Mouse (Mus musculus): ENCODE results near the gene Depdc1b. TPM values are rescaled to one million over a fixed set of nuclear protein-coding genes. Genes with fewer than 3 reads are reported as not detected.
A peak's percentile ranks its signal among the peaks of the same experiment; 100 is the strongest.

Gene Depdc1b
- polyA plus RNA-seq, 1 experiment from 2014 or later = 5.6 TPM

- Histone ChIP-seq H3K9ac (ENCODE audit: low read depth, low read length) (no peak overlapping the region), H3K27me3 (replicated peaks; ENCODE audit: control insufficient read depth, insufficient read depth, low read length) (no peaks in the 10 kb centered on the region), H3K4me1 (ENCODE audit: control insufficient read depth, insufficient read depth, low read length) (no peaks in the 10 kb centered on the region), H3K9me3 (ENCODE audit: control insufficient read depth, low read length) (no peaks in the 10 kb centered on the region), H3K4me3 (ENCODE audit: low read depth, low read length) (no peak overlapping the region), H3K4me2 (ENCODE audit: low read depth, low read length) (no peak overlapping the region), H3K36me3 (ENCODE audit: control insufficient read depth, insufficient read depth, low read length) (no peaks in the 10 kb centered on the region), H3K27ac (replicated peaks; ENCODE audit: low read depth, low read length) (no peak overlapping the region)
- WGBS = 72% methylated on average over 6 of the region's 6 CpGs
- DNase-seq (ENCODE audit: low spot score) (no peak), ATAC-seq (ENCODE audit: low read depth) (no peak)
Measured at GRCm38 (mm10) chr13:108428809-108429208, 112.7 kb downstream of the Depdc1b start.

GRCm38 (mm10) chr13:108429623-108430022, 113.5 kb downstream of the Depdc1b start:
- DNase-seq (ENCODE audit: low spot score) (no peak), ATAC-seq (ENCODE audit: low read depth) (no peak)
- 73% methylated on average over 2 of the region's 2 CpGs for WGBS

GRCm38 (mm10) chr13:108431776-108432175, 115.6 kb downstream of the Depdc1b start:
- Histone ChIP-seq H3K9ac (ENCODE audit: low read depth, low read length) (no peak overlapping the region), H3K27me3 (replicated peaks; ENCODE audit: control insufficient read depth, insufficient read depth, low read length) (no peaks in the 10 kb centered on the region), H3K4me1 (ENCODE audit: control insufficient read depth, insufficient read depth, low read length) (no peaks in the 10 kb centered on the region), H3K27ac (replicated peaks; ENCODE audit: low read depth, low read length) (no peak overlapping the region), H3K9me3 (ENCODE audit: control insufficient read depth, low read length) (no peaks in the 10 kb centered on the region), H3K36me3 (ENCODE audit: control insufficient read depth, insufficient read depth, low read length) (no peaks in the 10 kb centered on the region), H3K4me3 (ENCODE audit: low read depth, low read length) (no peak overlapping the region), H3K4me2 (ENCODE audit: low read depth, low read length) (no peak overlapping the region)
- DNase-seq (ENCODE audit: low spot score) (no peak), ATAC-seq (ENCODE audit: low read depth) (no peak)
- 86% methylated on average over 3 of the region's 3 CpGs for WGBS

More at GRCm38 (mm10) chr13:108429623-108430022, 113.5 kb downstream of the Depdc1b start:
- Histone ChIP-seq H3K4me3 (ENCODE audit: low read depth, low read length) (no peak overlapping the region), H3K4me1 (ENCODE audit: control insufficient read depth, insufficient read depth, low read length) (no peaks in the 10 kb centered on the region), H3K27ac (replicated peaks; ENCODE audit: low read depth, low read length) (no peak overlapping the region), H3K9ac (ENCODE audit: low read depth, low read length) (no peak overlapping the region), H3K36me3 (ENCODE audit: control insufficient read depth, insufficient read depth, low read length) (no peaks in the 10 kb centered on the region), H3K9me3 (ENCODE audit: control insufficient read depth, low read length) (no peaks in the 10 kb centered on the region), H3K27me3 (replicated peaks; ENCODE audit: control insufficient read depth, insufficient read depth, low read length) (no peaks in the 10 kb centered on the region), H3K4me2 (ENCODE audit: low read depth, low read length) (no peak overlapping the region)

- no peak overlapping the region for H3K27ac ChIP-seq (replicated peaks; ENCODE audit: low read depth, low read length)
- H3K36me3 ChIP-seq (ENCODE audit: control insufficient read depth, insufficient read depth, low read length) = no peaks in the 10 kb centered on the region
- ATAC-seq (ENCODE audit: low read depth) = no peak
- no peak for DNase-seq (ENCODE audit: low spot score)
- H3K4me2 ChIP-seq (ENCODE audit: low read depth, low read length) = no peak overlapping the region
- no peaks in the 10 kb centered on the region for H3K27me3 ChIP-seq (replicated peaks; ENCODE audit: control insufficient read depth, insufficient read depth, low read length)
- no peaks in the 10 kb centered on the region for H3K9me3 ChIP-seq (ENCODE audit: control insufficient read depth, low read length)
- no peaks in the 10 kb centered on the region for H3K4me1 ChIP-seq (ENCODE audit: control insufficient read depth, insufficient read depth, low read length)
- H3K9ac ChIP-seq (ENCODE audit: low read depth, low read length) = no peak overlapping the region
- no peak overlapping the region for H3K4me3 ChIP-seq (ENCODE audit: low read depth, low read length)
Measured at GRCm38 (mm10) chr13:108435687-108436086, 119.6 kb downstream of the Depdc1b start.

GRCm38 (mm10) chr13:108437424-108437823, 121.3 kb downstream of the Depdc1b start:
- no peak overlapping the region for H3K4me2 ChIP-seq (ENCODE audit: low read depth, low read length)
- H3K4me3 ChIP-seq (ENCODE audit: low read depth, low read length) = no peak overlapping the region
- 97% methylated on average over 2 of the region's 2 CpGs for WGBS

GRCm38 (mm10) chr13:108439012-108439411, 122.9 kb downstream of the Depdc1b start:
- WGBS = 86% methylated on average over 1 of the region's 1 CpGs
- no peak overlapping the region for H3K4me3 ChIP-seq (ENCODE audit: low read depth, low read length)
- no peak overlapping the region for H3K9ac ChIP-seq (ENCODE audit: low read depth, low read length)
- H3K27me3 ChIP-seq (replicated peaks; ENCODE audit: control insufficient read depth, insufficient read depth, low read length) = no peaks in the 10 kb centered on the region
- DNase-seq (ENCODE audit: low spot score) (no peak), ATAC-seq (ENCODE audit: low read depth) (no peak)
- H3K4me2 ChIP-seq (ENCODE audit: low read depth, low read length) = no peak overlapping the region
- H3K27ac ChIP-seq (replicated peaks; ENCODE audit: low read depth, low read length) = no peak overlapping the region
- no peaks in the 10 kb centered on the region for H3K4me1 ChIP-seq (ENCODE audit: control insufficient read depth, insufficient read depth, low read length)
- H3K9me3 ChIP-seq (ENCODE audit: control insufficient read depth, low read length) = no peaks in the 10 kb centered on the region
- H3K36me3 ChIP-seq (ENCODE audit: control insufficient read depth, insufficient read depth, low read length) = no peaks in the 10 kb centered on the region

More at GRCm38 (mm10) chr13:108437424-108437823, 121.3 kb downstream of the Depdc1b start:
- H3K9ac ChIP-seq (ENCODE audit: low read depth, low read length) = no peak overlapping the region
- H3K27ac ChIP-seq (replicated peaks; ENCODE audit: low read depth, low read length) = no peak overlapping the region
- H3K36me3 ChIP-seq (ENCODE audit: control insufficient read depth, insufficient read depth, low read length) = no peaks in the 10 kb centered on the region
- DNase-seq (ENCODE audit: low spot score) = no peak
- no peaks in the 10 kb centered on the region for H3K4me1 ChIP-seq (ENCODE audit: control insufficient read depth, insufficient read depth, low read length)
- H3K27me3 ChIP-seq (replicated peaks; ENCODE audit: control insufficient read depth, insufficient read depth, low read length) = no peaks in the 10 kb centered on the region
- no peaks in the 10 kb centered on the region for H3K9me3 ChIP-seq (ENCODE audit: control insufficient read depth, low read length)
- no peak for ATAC-seq (ENCODE audit: low read depth)

GRCm38 (mm10) chr13:108448348-108448931, 132.3 kb downstream of the Depdc1b start:
- Histone ChIP-seq H3K9me3 (ENCODE audit: control insufficient read depth, low read length) (no peaks in the 10 kb centered on the region), H3K4me2 (ENCODE audit: low read depth, low read length) (no peak overlapping the region)
- no peak for ATAC-seq (ENCODE audit: low read depth)

GRCm38 (mm10) chr13:108449116-108450097, 133.3 kb downstream of the Depdc1b start, which contains the start of gene Pde4d:
Gene Pde4d, plus strand, starts transcription at chr13:108449948.
- no peaks in the 10 kb centered on the region for H3K27me3 ChIP-seq (replicated peaks; ENCODE audit: control insufficient read depth, insufficient read depth, low read length)
- H3K9me3 ChIP-seq (ENCODE audit: control insufficient read depth, low read length) = no peaks in the 10 kb centered on the region
- ATAC-seq (ENCODE audit: low read depth) = no peak
- WGBS = 21% methylated on average over 10 of the region's 10 CpGs
- H3K4me3 ChIP-seq (ENCODE audit: low read depth, low read length) = no peak within 1 kb of the TSS
- no peak within 1 kb of the TSS for H3K27ac ChIP-seq (replicated peaks; ENCODE audit: low read depth, low read length)
- H3K4me2 ChIP-seq (ENCODE audit: low read depth, low read length) = peak within 1 kb of the TSS; percentile 28; the same call in 1 of the 2 replicates
- H3K36me3 ChIP-seq (ENCODE audit: control insufficient read depth, insufficient read depth, low read length) = no peaks in the 10 kb centered on the region
- peak; percentile 32 for DNase-seq (ENCODE audit: low spot score)
- H3K9ac ChIP-seq (ENCODE audit: low read depth, low read length) = no peak within 1 kb of the TSS
- H3K4me1 ChIP-seq (ENCODE audit: control insufficient read depth, insufficient read depth, low read length) = peaks cover 11% of the 10 kb centered on the region

More at GRCm38 (mm10) chr13:108448348-108448931, 132.3 kb downstream of the Depdc1b start:
- H3K4me3 ChIP-seq (ENCODE audit: low read depth, low read length) = no peak overlapping the region
- no peak overlapping the region for H3K27ac ChIP-seq (replicated peaks; ENCODE audit: low read depth, low read length)
- H3K9ac ChIP-seq (ENCODE audit: low read depth, low read length) = no peak overlapping the region
- 61% methylated on average over 11 of the region's 11 CpGs for WGBS
- peaks cover 11% of the 10 kb centered on the region for H3K4me1 ChIP-seq (ENCODE audit: control insufficient read depth, insufficient read depth, low read length)
- H3K36me3 ChIP-seq (ENCODE audit: control insufficient read depth, insufficient read depth, low read length) = no peaks in the 10 kb centered on the region
- H3K27me3 ChIP-seq (replicated peaks; ENCODE audit: control insufficient read depth, insufficient read depth, low read length) = no peaks in the 10 kb centered on the region
- DNase-seq (ENCODE audit: low spot score) = no peak

Data from embryonic facial prominence, embryonic 14.5 days (tissue).